Mouse (Mus musculus): ENCODE results near the gene Trpc4ap. TPM values are rescaled to one million over a fixed set of nuclear protein-coding genes. Genes with fewer than 3 reads are reported as not detected.

The Trpc4ap gene
- polyA plus RNA-seq, 1 experiment from 2014 or later: 138 TPM

GRCm38 (mm10) chr2:155667881-155668280 lies 24.3 kb downstream of the Trpc4ap start:
- H3K4me3 ChIP-seq (replicated peaks): no peak overlapping the region
- ATAC-seq (replicated peaks; ENCODE audit: low FRiP score): no peak
- H3K36me3 ChIP-seq: peaks cover 89% of the 10 kb centered on the region
- no peak overlapping the region for H3K9ac ChIP-seq
- no peaks in the 10 kb centered on the region for H3K9me3 ChIP-seq (replicated peaks)
- no peak overlapping the region for H3K4me2 ChIP-seq
- H3K4me1 ChIP-seq: no peaks in the 10 kb centered on the region
- no peak overlapping the region for H3K27ac ChIP-seq
- whole genome bisulfite sequencing: 93% methylated on average over 8 of the region's 8 CpGs
- H3K27me3 ChIP-seq: no peaks in the 10 kb centered on the region

DNA sequence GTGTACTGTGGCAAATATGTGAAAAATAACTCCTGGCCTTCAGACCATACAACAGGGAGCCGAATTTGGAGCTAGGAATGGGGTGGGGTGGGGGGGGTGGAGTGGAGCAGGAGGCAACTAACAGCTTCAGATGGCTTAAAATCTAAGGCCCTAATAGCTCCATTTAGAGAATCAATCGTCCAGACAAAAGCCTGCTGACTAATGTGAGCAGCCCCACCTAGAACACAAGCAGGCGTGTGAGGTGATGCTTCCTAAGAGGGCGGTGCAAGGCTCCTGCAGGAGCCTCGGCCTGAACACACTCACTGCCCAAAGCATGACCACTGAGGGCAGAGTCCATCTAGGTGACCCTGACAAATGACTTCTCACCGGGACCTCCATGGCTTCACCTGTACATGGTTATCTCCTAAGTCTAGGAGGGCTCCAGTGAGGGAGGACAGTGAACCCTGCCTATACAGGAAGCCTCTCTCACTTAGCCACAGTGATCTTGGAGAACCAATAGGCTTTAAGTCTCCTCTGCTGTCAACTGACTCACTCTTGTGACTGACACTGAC lies 28.2 kb downstream of the Trpc4ap start:
- no peak overlapping the region for H3K9ac ChIP-seq
- ATAC-seq (replicated peaks; ENCODE audit: low FRiP score): no peak

DNA sequence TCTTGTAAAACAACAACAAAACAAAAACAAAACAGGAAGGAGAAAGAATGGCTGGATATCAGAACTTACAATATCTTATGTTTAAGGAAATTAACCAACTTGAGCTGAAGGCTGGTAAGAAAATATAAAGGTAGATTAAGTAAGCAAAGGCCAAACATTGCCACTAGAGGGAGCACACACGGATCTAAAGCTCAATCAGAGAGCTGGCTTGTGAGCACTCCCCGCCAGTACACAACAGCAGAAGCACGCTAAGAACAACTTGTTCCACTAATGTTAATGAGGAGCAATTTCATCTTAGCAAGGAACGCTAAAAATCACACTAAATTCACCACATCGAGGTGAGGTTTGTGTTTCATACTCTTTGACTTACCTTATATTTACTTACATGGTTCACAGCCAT lies 29.1 kb downstream of the Trpc4ap start:
- WGBS: 28% methylated on average over 5 of the region's 5 CpGs
- no peaks in the 10 kb centered on the region for H3K4me1 ChIP-seq

More for the DNA sequence above, 28.2 kb downstream of the Trpc4ap start:
- WGBS: 84% methylated on average over 6 of the region's 6 CpGs
- no peaks in the 10 kb centered on the region for H3K27me3 ChIP-seq
- H3K4me3 ChIP-seq (replicated peaks): no peak overlapping the region
- H3K4me1 ChIP-seq: no peaks in the 10 kb centered on the region
- no peak overlapping the region for H3K4me2 ChIP-seq
- H3K36me3 ChIP-seq: peaks cover 93% of the 10 kb centered on the region
- no peaks in the 10 kb centered on the region for H3K9me3 ChIP-seq (replicated peaks)
- H3K27ac ChIP-seq: no peak overlapping the region

DNA sequence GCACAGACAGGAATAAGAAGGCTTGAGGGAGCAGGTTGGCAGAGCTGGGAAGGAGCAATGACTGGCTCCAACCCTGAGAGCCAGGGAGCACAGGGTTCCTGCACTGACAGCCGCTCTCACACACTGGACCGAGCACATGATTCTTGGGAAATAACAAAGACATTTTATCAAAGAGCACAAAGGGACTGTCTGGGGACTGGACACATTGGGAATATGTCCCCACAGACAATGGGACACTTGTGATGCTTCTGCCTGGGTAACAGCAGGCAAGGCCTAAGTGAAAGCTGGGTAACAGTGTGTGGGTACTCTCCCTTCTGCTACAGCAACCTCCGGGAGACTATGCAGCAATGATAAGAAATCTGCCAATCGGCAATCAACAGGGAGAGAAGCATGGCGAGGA lies 29.8 kb downstream of the Trpc4ap start:
- Histone ChIP-seq H3K4me2 (no peak overlapping the region), H3K4me3 (replicated peaks) (no peak overlapping the region), H3K9me3 (replicated peaks) (no peaks in the 10 kb centered on the region), H3K27ac (no peak overlapping the region), H3K4me1 (no peaks in the 10 kb centered on the region), H3K27me3 (no peaks in the 10 kb centered on the region), H3K9ac (no peak overlapping the region), H3K36me3 (peaks cover 92% of the 10 kb centered on the region)
- ATAC-seq (replicated peaks; ENCODE audit: low FRiP score): no peak
- WGBS: 94% methylated on average over 5 of the region's 5 CpGs

More for the DNA sequence above, 29.1 kb downstream of the Trpc4ap start:
- Histone ChIP-seq H3K9me3 (replicated peaks) (no peaks in the 10 kb centered on the region), H3K36me3 (peaks cover 92% of the 10 kb centered on the region), H3K4me3 (replicated peaks) (no peak overlapping the region), H3K27me3 (no peaks in the 10 kb centered on the region), H3K9ac (no peak overlapping the region), H3K27ac (no peak overlapping the region), H3K4me2 (no peak overlapping the region)
- ATAC-seq (replicated peaks; ENCODE audit: low FRiP score): no peak

- no peak overlapping the region for H3K9ac ChIP-seq
- 84% methylated on average over 6 of the region's 6 CpGs for WGBS
- no peaks in the 10 kb centered on the region for H3K27me3 ChIP-seq
- ATAC-seq (replicated peaks; ENCODE audit: low FRiP score): no peak
- peaks cover 92% of the 10 kb centered on the region for H3K36me3 ChIP-seq
- H3K4me3 ChIP-seq (replicated peaks): no peak overlapping the region
- no peaks in the 10 kb centered on the region for H3K4me1 ChIP-seq
- no peaks in the 10 kb centered on the region for H3K9me3 ChIP-seq (replicated peaks)
- no peak overlapping the region for H3K27ac ChIP-seq
- no peak overlapping the region for H3K4me2 ChIP-seq
These were observed 36.3 kb downstream of the Trpc4ap start for GRCm38 (mm10) chr2:155655759-155656372.

DNA sequence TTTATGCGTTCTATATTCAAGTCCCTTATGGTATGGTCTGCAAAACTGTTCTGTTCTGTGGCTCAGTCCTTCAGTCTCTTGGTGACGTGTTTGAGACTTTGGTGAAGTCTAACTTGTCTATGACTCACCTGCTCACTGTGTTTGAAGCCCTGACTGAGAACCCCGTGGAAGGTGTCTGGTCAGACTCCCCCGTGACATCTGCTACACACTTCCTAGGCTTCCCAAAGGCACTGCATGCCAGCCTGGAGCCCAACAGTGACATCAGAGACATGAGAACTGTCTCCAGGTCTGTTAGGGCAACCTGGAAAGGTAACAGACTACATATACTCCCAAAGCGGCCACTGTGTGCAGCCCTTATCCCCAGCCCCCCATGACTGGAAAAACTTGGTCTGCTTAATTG lies 39.6 kb downstream of the Trpc4ap start:
- no peaks in the 10 kb centered on the region for H3K9me3 ChIP-seq (replicated peaks)
- no peak for ATAC-seq (replicated peaks; ENCODE audit: low FRiP score)
- no peak overlapping the region for H3K4me2 ChIP-seq
- H3K27me3 ChIP-seq: no peaks in the 10 kb centered on the region
- WGBS: 92% methylated on average over 5 of the region's 5 CpGs
- no peak overlapping the region for H3K9ac ChIP-seq
- H3K27ac ChIP-seq: no peak overlapping the region
- H3K36me3 ChIP-seq: peaks cover 98% of the 10 kb centered on the region
- no peak overlapping the region for H3K4me3 ChIP-seq (replicated peaks)
- H3K4me1 ChIP-seq: no peaks in the 10 kb centered on the region

- Histone ChIP-seq H3K4me3 (replicated peaks) (no peak overlapping the region), H3K9ac (no peak overlapping the region), H3K36me3 (peaks cover 97% of the 10 kb centered on the region), H3K9me3 (replicated peaks) (no peaks in the 10 kb centered on the region), H3K27me3 (no peaks in the 10 kb centered on the region), H3K4me2 (no peak overlapping the region), H3K4me1 (no peaks in the 10 kb centered on the region), H3K27ac (no peak overlapping the region)
- no peak for ATAC-seq (replicated peaks; ENCODE audit: low FRiP score)
- WGBS: 86% methylated on average over 7 of the region's 7 CpGs
These were observed 46.4 kb downstream of the Trpc4ap start for GRCm38 (mm10) chr2:155645746-155646145.

DNA sequence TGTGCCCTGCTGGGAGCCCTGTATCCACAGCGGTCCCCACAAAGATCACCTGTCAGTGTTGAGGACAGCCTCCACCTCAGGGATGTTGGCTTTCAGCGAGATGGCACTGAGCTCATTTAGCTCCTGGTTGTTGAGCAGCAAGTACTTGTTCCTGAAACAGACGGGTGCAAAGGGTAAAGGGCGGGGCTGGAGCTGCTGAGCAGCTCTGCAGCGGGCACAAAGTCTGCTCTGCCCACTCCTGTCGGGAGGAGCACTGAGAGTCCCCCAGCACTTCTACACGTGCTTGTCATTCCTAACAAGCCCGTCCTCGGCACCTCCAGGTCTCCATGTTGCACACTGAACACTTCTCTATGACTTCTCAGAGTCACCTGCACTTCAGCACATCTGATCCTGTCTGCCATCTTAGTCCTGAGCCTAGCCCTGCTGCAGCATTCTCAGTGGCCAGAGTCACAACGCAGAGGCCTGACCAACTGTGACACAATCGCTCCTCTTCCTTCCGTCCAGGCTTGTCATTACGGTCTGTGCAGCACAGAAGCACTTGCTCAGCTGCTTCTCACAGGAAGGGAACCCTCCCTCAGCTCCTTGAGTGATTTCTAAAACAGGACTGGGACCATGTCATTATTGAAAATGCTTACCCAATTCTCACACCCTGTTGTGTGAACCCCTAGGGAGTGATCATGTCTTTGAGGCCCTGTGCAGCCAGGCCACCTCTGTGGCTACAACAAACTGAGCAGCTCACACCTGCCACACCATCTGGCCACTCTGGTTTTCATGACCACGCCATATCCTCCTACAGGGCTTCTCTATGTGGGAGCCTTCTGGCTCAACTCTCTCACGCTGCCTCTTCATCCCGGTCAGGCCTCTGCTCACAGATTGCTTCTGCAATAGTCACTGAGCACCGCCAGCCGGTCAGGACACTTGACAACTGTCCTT lies 50.4 kb downstream of the Trpc4ap start:
- peaks cover 99% of the 10 kb centered on the region for H3K36me3 ChIP-seq
- H3K27ac ChIP-seq: no peak overlapping the region
- no peaks in the 10 kb centered on the region for H3K9me3 ChIP-seq (replicated peaks)
- no peak overlapping the region for H3K9ac ChIP-seq
- WGBS: 87% methylated on average over 18 of the region's 18 CpGs
- no peaks in the 10 kb centered on the region for H3K4me1 ChIP-seq
- no peak overlapping the region for H3K4me3 ChIP-seq (replicated peaks)
- H3K27me3 ChIP-seq: no peaks in the 10 kb centered on the region
- ATAC-seq (replicated peaks; ENCODE audit: low FRiP score): peak; percentile 60; the same call in 1 of the 2 replicates
- H3K4me2 ChIP-seq: no peak overlapping the region

- Histone ChIP-seq H3K27ac (no peak overlapping the region), H3K4me3 (replicated peaks) (no peak overlapping the region), H3K36me3 (peaks cover 99% of the 10 kb centered on the region), H3K9me3 (replicated peaks) (no peaks in the 10 kb centered on the region), H3K27me3 (no peaks in the 10 kb centered on the region), H3K4me1 (no peaks in the 10 kb centered on the region), H3K9ac (no peak overlapping the region), H3K4me2 (no peak overlapping the region)
- WGBS: 93% methylated on average over 6 of the region's 6 CpGs
- ATAC-seq (replicated peaks; ENCODE audit: low FRiP score): no peak
These were observed 51.5 kb downstream of the Trpc4ap start for GRCm38 (mm10) chr2:155640656-155641055.

GRCm38 (mm10) chr2:155637411-155637810 lies 54.8 kb downstream of the Trpc4ap start:
- Histone ChIP-seq H3K4me3 (replicated peaks) (no peak overlapping the region), H3K4me2 (no peak overlapping the region), H3K27me3 (peaks cover 11% of the 10 kb centered on the region), H3K4me1 (peaks cover 5% of the 10 kb centered on the region; the same call in 1 of the 2 replicates), H3K27ac (no peak overlapping the region), H3K36me3 (peaks cover 98% of the 10 kb centered on the region), H3K9ac (no peak overlapping the region), H3K9me3 (replicated peaks) (no peaks in the 10 kb centered on the region)
- ATAC-seq (replicated peaks; ENCODE audit: low FRiP score): no peak
- WGBS: 93% methylated on average over 4 of the region's 4 CpGs

GRCm38 (mm10) chr2:155636881-155637280 lies 55.3 kb downstream of the Trpc4ap start:
- no peak overlapping the region for H3K4me2 ChIP-seq
- peaks cover 16% of the 10 kb centered on the region for H3K27me3 ChIP-seq
- H3K4me3 ChIP-seq (replicated peaks): no peak overlapping the region
- H3K9me3 ChIP-seq (replicated peaks): no peaks in the 10 kb centered on the region
- no peak overlapping the region for H3K27ac ChIP-seq
- H3K4me1 ChIP-seq: peaks cover 10% of the 10 kb centered on the region; the same call in 1 of the 2 replicates
- no peak for ATAC-seq (replicated peaks; ENCODE audit: low FRiP score)
- H3K9ac ChIP-seq: no peak overlapping the region
- H3K36me3 ChIP-seq: peaks cover 98% of the 10 kb centered on the region

- Histone ChIP-seq H3K4me1 (peaks cover 18% of the 10 kb centered on the region), H3K36me3 (peaks cover 89% of the 10 kb centered on the region), H3K9me3 (replicated peaks) (no peaks in the 10 kb centered on the region), H3K27me3 (peaks cover 24% of the 10 kb centered on the region), H3K9ac (no peak overlapping the region), H3K4me2 (no peak overlapping the region), H3K4me3 (replicated peaks) (no peak overlapping the region), H3K27ac (no peak overlapping the region)
- ATAC-seq (replicated peaks; ENCODE audit: low FRiP score): no peak
- 95% methylated on average over 8 of the region's 8 CpGs for WGBS
These were observed 56.2 kb downstream of the Trpc4ap start for GRCm38 (mm10) chr2:155635961-155636360.

Data from kidney, embryonic 15.5 days (tissue).